Mouse (Mus musculus): ENCODE measurements around the gene Mtx3. TPM values are rescaled to one million over a fixed set of nuclear protein-coding genes. Genes with fewer than 3 reads are reported as not detected.

Mtx3 gene
- polyA plus RNA-seq, 1 experiment from 2014 or later: 4.5 TPM

DNA sequence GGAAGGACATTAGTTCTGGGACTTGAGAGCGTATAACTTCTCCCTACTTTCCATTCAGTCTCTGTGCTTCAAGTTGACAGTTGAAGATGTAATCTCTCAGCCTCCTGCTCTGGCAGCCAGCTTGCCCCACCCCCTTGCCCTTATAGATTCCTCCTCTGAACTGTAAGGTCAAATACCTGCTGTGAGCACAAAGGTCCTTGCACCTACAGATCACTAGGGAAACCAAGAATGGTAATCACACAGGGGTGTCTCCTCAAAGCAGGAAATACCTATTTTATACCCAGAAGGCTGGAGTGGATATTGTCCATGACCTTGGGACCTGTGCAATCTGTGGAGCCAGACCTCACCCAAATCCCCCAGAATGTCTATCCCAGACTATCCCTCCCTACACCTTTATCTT is 40.4 kb downstream of the Mtx3 start:
- ATAC-seq (replicated peaks): no peak
- H3K4me3 ChIP-seq: no peak overlapping the region
- no peaks in the 10 kb centered on the region for H3K4me1 ChIP-seq
- no peak overlapping the region for H3K27ac ChIP-seq (replicated peaks)
- no peak overlapping the region for H3K4me2 ChIP-seq (replicated peaks)
- no peaks in the 10 kb centered on the region for H3K9me3 ChIP-seq
- H3K27me3 ChIP-seq: no peaks in the 10 kb centered on the region
- no peak overlapping the region for H3K9ac ChIP-seq (replicated peaks)
- WGBS: 79% methylated on average over 1 of the region's 1 CpGs
- H3K36me3 ChIP-seq: no peaks in the 10 kb centered on the region

DNA sequence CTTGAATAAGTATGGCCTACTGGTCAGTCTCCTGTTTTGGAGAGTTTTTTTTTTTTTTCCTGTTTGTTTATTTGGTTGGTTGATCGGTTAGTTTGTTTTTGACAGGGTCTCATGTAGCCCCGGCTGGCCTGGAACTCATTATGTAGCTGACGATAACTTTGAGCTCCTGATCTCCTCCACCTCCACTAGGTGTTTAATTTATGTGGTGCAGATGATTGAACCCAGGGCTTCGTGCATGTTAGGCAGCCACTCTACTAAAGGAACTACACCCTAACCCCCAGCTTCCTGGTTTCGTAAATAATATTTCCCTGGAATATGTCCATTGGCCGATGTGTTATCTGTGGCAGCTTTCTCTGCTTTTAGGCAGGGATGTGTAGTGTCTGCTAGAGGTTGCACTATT is 54.5 kb downstream of the Mtx3 start:
- Histone ChIP-seq H3K27ac (replicated peaks) (no peak overlapping the region), H3K9ac (replicated peaks) (no peak overlapping the region), H3K4me3 (no peak overlapping the region), H3K4me1 (no peaks in the 10 kb centered on the region), H3K4me2 (replicated peaks) (no peak overlapping the region), H3K9me3 (no peaks in the 10 kb centered on the region), H3K36me3 (no peaks in the 10 kb centered on the region), H3K27me3 (no peaks in the 10 kb centered on the region)
- WGBS: 91% methylated on average over 6 of the region's 6 CpGs
- no peak for ATAC-seq (replicated peaks)

DNA sequence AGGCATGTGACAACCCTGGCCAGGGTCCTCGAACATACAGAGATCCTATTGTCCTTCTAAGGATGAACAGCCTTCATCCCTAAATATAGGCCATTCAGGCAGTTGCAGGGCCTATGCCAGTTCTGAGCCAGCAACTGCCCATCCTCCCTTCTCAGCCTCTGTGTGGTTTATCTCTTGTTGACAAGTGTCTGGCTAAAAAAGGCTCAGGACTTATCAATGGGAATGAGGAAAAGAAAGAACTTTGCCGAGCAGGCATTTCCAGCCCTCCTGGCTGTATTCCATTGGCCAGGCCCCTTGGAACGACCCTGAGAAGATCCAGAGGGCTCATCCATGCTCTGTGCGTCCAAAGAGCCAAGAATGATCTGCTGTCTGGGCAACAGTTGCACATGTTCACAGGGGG is 58.7 kb downstream of the Mtx3 start:
- H3K36me3 ChIP-seq: no peaks in the 10 kb centered on the region
- H3K4me2 ChIP-seq (replicated peaks): no peak overlapping the region
- no peak overlapping the region for H3K9ac ChIP-seq (replicated peaks)
- H3K27ac ChIP-seq (replicated peaks): no peak overlapping the region
- no peaks in the 10 kb centered on the region for H3K4me1 ChIP-seq
- 63% methylated on average over 4 of the region's 4 CpGs for WGBS
- no peaks in the 10 kb centered on the region for H3K9me3 ChIP-seq
- no peaks in the 10 kb centered on the region for H3K27me3 ChIP-seq
- H3K4me3 ChIP-seq: no peak overlapping the region
- ATAC-seq (replicated peaks): no peak

DNA sequence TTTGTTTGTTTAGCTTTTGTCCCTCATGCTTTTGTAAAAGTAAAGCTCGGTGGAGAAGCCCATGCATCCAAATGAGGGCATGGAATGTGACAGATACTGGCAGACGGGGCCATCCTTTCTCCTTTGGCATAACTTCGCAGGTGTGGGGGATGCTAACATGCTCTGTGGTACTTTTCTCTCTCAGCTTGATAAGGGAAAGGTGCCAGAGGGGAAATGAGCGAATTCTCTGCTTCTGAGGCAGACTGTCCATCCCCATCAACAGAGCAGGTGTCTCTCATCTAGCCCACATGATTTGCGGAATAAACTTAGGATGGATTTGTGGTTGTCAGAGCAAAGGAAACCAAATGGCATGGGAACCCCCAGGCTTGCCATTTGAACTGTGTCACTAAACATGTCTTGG is 61.4 kb downstream of the Mtx3 start:
- no peak overlapping the region for H3K27ac ChIP-seq (replicated peaks)
- ATAC-seq (replicated peaks): no peak

DNA sequence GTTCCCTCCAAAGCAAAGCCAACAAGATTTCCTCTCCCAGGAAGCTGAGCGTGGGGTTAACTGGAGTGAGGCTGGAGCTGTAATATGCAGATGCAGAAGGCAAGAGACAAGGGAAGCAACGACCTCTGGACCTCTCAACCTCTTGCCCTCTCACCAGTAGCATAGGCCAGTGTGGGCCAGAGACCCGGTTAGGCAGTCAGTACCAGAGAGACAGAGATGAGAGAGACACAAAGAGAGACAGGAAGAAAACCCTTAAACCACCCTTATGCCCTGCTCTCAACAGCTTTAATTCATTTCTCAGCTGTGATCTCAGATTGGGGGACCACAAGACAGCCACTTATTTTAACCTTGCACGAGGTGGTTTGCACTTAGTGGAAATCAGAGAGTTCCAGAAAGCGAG is 62.8 kb downstream of the Mtx3 start:
- H3K9ac ChIP-seq (replicated peaks): no peak overlapping the region
- no peak overlapping the region for H3K4me3 ChIP-seq
- no peaks in the 10 kb centered on the region for H3K4me1 ChIP-seq
- no peak overlapping the region for H3K27ac ChIP-seq (replicated peaks)
- no peaks in the 10 kb centered on the region for H3K36me3 ChIP-seq
- 68% methylated on average over 5 of the region's 5 CpGs for WGBS
- H3K27me3 ChIP-seq: no peaks in the 10 kb centered on the region
- H3K9me3 ChIP-seq: no peaks in the 10 kb centered on the region
- ATAC-seq (replicated peaks): no peak
- H3K4me2 ChIP-seq (replicated peaks): no peak overlapping the region

More for the DNA sequence above, 61.4 kb downstream of the Mtx3 start:
- Histone ChIP-seq H3K4me3 (no peak overlapping the region), H3K9ac (replicated peaks) (no peak overlapping the region), H3K4me2 (replicated peaks) (no peak overlapping the region), H3K9me3 (no peaks in the 10 kb centered on the region), H3K36me3 (no peaks in the 10 kb centered on the region), H3K27me3 (no peaks in the 10 kb centered on the region), H3K4me1 (no peaks in the 10 kb centered on the region)
- 82% methylated on average over 5 of the region's 5 CpGs for WGBS

Other genes starting within 250 kb of the Mtx3 start
- gene Serinc5, start 233.7 kb upstream of the Mtx3 start, polyA plus RNA-seq (2015; fragmentation: Nextera tagmentation; extraction: Ambion mirVana): 22.5 and 23.1 TPM in 2 replicates
- gene Thbs4, start 49.9 kb upstream of the Mtx3 start, polyA plus RNA-seq (2015; fragmentation: Nextera tagmentation; extraction: Ambion mirVana): 0.93 and 1.5 TPM in 2 replicates